Mouse (Mus musculus) G1E-ER4 (cell line): ENCODE results near the gene Paxip1. TPM values are rescaled to one million over a fixed set of nuclear protein-coding genes. Genes with fewer than 3 reads are reported as not detected.

Source experiments
- GATA1 ChIP-seq: IDR thresholded peaks from one replicate; pipeline ENCODE4 v1.8.0; 2012; ENCODE audit warnings: low read length, inconsistent platforms
- polyA plus RNA-seq: library from polyadenylated mRNA; stranded (reverse); fragments of >175 nt; gene quantifications from 2 replicates; pipeline ENCODE4 v1.2.3, GENCODE M21; 2012

Paxip1 gene
- polyA plus RNA-seq, 1 experiment, result 30.7 TPM

- TF ChIP-seq GATA1, result no peak
Observed at GRCm38 (mm10) chr5:27702482-27702881, 89.0 kb downstream of the Paxip1 start.

Other genes starting within 250 kb of the Paxip1 start
- not detected in 2 replicates for gene Htr5a, start 50.5 kb upstream of the Paxip1 start, polyA plus RNA-seq